Mouse (Mus musculus): ENCODE data around the gene Fahd1. TPM values are rescaled to one million over a fixed set of nuclear protein-coding genes. Genes with fewer than 3 reads are reported as not detected.

The Fahd1 gene
- total RNA-seq, 1 experiment from 2014 or later = 19.6 TPM

- no peak for ATAC-seq (replicated peaks in 1 of 2; ENCODE audit: insufficient read depth in 1 of 2, low FRiP score in 2 of 2, low TSS enrichment in 1 of 2, low read depth in 1 of 2, poor library complexity in 2 of 2, severe bottlenecking in 2 of 2)
Measured at GRCm38 (mm10) chr17:24857831-24858470, 7.8 kb upstream of the Fahd1 start.

- no peak for ATAC-seq (replicated peaks in 1 of 2; ENCODE audit: insufficient read depth in 1 of 2, low FRiP score in 2 of 2, low TSS enrichment in 1 of 2, low read depth in 1 of 2, poor library complexity in 2 of 2, severe bottlenecking in 2 of 2)
Measured at GRCm38 (mm10) chr17:24856589-24856988, 6.4 kb upstream of the Fahd1 start.

GRCm38 (mm10) chr17:24855838-24856464, 5.8 kb upstream of the Fahd1 start:
- no peak for ATAC-seq (replicated peaks in 1 of 2; ENCODE audit: insufficient read depth in 1 of 2, low FRiP score in 2 of 2, low TSS enrichment in 1 of 2, low read depth in 1 of 2, poor library complexity in 2 of 2, severe bottlenecking in 2 of 2)

DNA sequence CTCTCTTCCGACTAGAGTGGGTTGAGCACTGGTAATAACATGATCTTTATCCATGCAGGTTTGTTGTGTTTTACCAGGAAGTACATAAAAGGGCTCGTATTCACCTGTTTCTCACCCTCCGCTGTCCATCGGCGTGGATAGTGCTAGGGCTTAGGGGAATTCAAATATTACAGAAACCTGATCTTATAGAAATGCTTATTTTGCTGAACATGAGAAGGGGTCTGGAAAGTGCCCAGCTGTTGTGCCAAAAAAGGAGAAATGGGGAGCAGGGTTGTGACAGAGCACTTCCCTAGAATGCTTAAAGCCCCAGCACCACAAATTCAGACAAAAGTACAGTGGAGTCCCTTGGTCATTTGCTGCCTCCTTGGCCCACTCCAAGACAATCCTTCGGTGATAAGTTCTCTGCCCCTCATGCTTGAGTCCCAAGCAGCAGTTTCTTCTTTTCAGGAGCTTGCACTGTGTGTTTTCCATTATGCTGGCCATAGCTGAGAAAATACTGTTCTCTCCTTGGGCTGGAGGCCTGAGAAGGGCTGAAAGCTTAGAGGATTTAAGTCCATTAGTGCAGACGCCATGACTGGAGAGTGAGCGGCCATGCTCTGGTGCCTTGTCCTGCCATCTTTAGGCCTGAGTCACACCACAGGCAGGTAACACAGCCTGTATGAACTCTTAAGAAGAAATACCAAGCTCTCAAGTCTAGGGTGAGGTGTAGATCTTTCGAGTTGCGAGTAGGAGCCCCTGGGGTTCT, 1.4 kb upstream of the Fahd1 start:
- ATAC-seq (replicated peaks in 1 of 2; ENCODE audit: insufficient read depth in 1 of 2, low FRiP score in 2 of 2, low TSS enrichment in 1 of 2, low read depth in 1 of 2, poor library complexity in 2 of 2, severe bottlenecking in 2 of 2) = no peak

GRCm38 (mm10) chr17:24850773-24851127, 586 bp upstream of the Fahd1 start:
- ATAC-seq (replicated peaks in 1 of 2; ENCODE audit: insufficient read depth in 1 of 2, low FRiP score in 2 of 2, low TSS enrichment in 1 of 2, low read depth in 1 of 2, poor library complexity in 2 of 2, severe bottlenecking in 2 of 2) = no peak; a peak in 1 of 4 replicates

GRCm38 (mm10) chr17:24849733-24850064, 465 bp downstream of the Fahd1 start:
- ATAC-seq (replicated peaks in 1 of 2; ENCODE audit: insufficient read depth in 1 of 2, low FRiP score in 2 of 2, low TSS enrichment in 1 of 2, low read depth in 1 of 2, poor library complexity in 2 of 2, severe bottlenecking in 2 of 2) = peak; percentile 19 to 55; a peak in 3 of 4 replicates

GRCm38 (mm10) chr17:24848600-24849031, 1.5 kb downstream of the Fahd1 start:
- ATAC-seq (replicated peaks in 1 of 2; ENCODE audit: insufficient read depth in 1 of 2, low FRiP score in 2 of 2, low TSS enrichment in 1 of 2, low read depth in 1 of 2, poor library complexity in 2 of 2, severe bottlenecking in 2 of 2) = no peak

DNA sequence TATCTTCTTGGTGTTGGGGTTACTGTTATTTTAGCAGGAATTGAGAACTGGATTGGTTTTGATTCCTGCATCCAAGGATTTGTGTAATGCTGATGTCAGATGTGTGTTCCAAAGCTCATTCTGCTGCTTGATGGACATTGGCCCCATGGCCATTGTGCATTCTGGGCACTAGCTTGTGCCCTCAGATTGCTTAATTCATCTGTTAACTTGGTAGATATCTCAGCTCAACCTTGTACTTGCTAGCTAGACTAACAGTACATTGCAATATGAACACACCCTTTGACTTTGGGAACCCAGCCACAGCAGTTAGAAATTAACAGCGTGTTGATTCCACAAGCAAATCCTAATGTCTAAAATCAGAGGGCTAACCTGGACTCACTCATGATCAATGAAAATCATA, 2.8 kb downstream of the Fahd1 start:
- no peak for ATAC-seq (replicated peaks in 1 of 2; ENCODE audit: insufficient read depth in 1 of 2, low FRiP score in 2 of 2, low TSS enrichment in 1 of 2, low read depth in 1 of 2, poor library complexity in 2 of 2, severe bottlenecking in 2 of 2)

DNA sequence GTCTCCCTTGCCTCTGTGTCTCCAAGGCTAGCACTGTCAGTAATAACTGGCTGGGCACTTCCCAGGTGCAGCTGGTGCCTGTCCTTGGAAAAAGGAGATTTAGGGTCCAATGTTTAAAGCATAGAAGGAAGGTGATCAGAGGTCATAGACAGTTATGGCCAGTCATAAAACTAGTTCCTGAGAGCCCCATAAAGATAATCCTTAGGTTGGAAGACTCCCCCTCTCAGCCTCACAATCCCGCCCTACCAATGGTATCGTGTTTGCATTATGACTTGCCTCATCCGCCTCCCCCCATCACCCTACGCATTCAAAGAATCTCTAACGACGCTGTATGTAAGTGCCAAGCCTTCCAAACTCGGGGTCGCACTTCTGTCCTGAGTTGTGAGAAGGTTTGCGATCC, 5.6 kb downstream of the Fahd1 start:
- no peak for ATAC-seq (replicated peaks in 1 of 2; ENCODE audit: insufficient read depth in 1 of 2, low FRiP score in 2 of 2, low TSS enrichment in 1 of 2, low read depth in 1 of 2, poor library complexity in 2 of 2, severe bottlenecking in 2 of 2)

DNA sequence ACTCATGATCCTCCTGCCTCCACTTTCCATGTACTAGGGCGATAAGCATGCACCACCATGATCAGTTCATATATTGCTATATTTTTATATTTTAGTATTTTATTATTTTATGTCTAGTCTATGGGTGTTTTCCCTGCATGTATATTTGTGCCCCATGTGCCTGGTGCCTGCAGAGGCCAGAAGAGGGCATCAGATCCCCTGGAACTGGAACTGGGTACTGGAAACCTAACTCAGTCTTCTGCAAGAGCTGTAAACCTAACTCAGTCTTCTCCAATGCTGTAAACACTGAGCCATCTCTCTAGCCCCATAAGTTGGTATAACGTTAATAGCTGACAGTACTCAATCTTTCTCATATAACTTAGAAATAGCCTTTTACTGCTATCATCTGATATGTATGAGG, 7.5 kb downstream of the Fahd1 start:
- no peak for ATAC-seq (replicated peaks in 1 of 2; ENCODE audit: insufficient read depth in 1 of 2, low FRiP score in 2 of 2, low TSS enrichment in 1 of 2, low read depth in 1 of 2, poor library complexity in 2 of 2, severe bottlenecking in 2 of 2)

- 0 out of 4 replicates have a peak, but pooled peaks of 1 of the 2 experiments have one; percentile 51 for ATAC-seq (replicated peaks in 1 of 2; ENCODE audit: insufficient read depth in 1 of 2, low FRiP score in 2 of 2, low TSS enrichment in 1 of 2, low read depth in 1 of 2, poor library complexity in 2 of 2, severe bottlenecking in 2 of 2)
Measured at GRCm38 (mm10) chr17:24841133-24841532, 9.0 kb downstream of the Fahd1 start.

- no peak for ATAC-seq (replicated peaks in 1 of 2; ENCODE audit: insufficient read depth in 1 of 2, low FRiP score in 2 of 2, low TSS enrichment in 1 of 2, low read depth in 1 of 2, poor library complexity in 2 of 2, severe bottlenecking in 2 of 2)
Measured at GRCm38 (mm10) chr17:24840341-24840740, 9.8 kb downstream of the Fahd1 start.

- ATAC-seq (replicated peaks in 1 of 2; ENCODE audit: insufficient read depth in 1 of 2, low FRiP score in 2 of 2, low TSS enrichment in 1 of 2, low read depth in 1 of 2, poor library complexity in 2 of 2, severe bottlenecking in 2 of 2) = no peak
Measured at GRCm38 (mm10) chr17:24839842-24840241, 10.3 kb downstream of the Fahd1 start, which contains the start of gene Hagh. Hagh (plus strand) TSS chr17:24840143.

DNA sequence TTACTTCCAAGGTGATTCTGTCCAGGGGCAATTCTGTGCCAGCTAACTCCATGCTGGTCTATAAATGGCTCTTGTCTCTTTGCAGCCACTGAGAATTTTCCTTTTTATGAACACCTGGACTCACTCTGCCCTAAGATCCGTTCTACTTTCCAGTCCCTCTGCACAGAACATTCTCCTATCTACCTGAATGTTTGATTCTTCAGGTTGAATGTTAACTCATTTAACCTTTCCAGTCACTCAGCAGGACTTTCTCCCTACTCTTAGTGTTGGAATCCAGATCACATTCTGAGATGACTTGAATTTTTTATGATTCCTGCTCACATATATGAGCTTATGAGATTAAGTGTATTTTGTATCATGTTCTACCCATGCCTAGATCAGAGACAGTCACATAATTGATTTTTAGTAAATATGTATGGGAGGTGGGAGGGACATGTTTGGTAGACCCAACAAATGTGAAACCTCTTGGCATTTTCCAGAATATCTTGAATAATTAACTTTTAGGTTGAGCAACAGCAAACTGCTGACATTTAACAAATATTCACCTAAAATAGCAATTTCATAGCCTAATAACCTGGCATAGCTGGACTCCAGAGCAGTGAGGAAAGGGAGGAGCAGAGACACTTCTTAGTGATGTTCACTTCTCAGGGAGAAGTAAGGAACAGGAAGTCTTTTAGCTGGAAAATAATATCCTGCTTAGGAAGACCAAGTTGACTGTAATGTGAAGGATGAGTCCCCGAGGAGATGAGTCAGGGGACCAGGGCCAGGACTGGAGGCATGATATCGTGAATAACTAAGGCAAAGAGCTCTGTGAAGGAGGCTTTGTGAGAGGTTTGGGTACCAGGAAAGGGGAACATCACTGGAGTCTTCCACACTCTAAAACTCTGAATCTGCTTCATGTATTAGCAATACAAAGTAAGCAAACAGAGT, 28.5 kb downstream of the Fahd1 start:
- no peak for ATAC-seq (replicated peaks in 1 of 2; ENCODE audit: insufficient read depth in 1 of 2, low FRiP score in 2 of 2, low TSS enrichment in 1 of 2, low read depth in 1 of 2, poor library complexity in 2 of 2, severe bottlenecking in 2 of 2)

- no peak for ATAC-seq (replicated peaks in 1 of 2; ENCODE audit: insufficient read depth in 1 of 2, low FRiP score in 2 of 2, low TSS enrichment in 1 of 2, low read depth in 1 of 2, poor library complexity in 2 of 2, severe bottlenecking in 2 of 2)
Measured at GRCm38 (mm10) chr17:24819469-24819868, 30.7 kb downstream of the Fahd1 start.

GRCm38 (mm10) chr17:24818172-24818571, 32.0 kb downstream of the Fahd1 start:
- no peak for ATAC-seq (replicated peaks in 1 of 2; ENCODE audit: insufficient read depth in 1 of 2, low FRiP score in 2 of 2, low TSS enrichment in 1 of 2, low read depth in 1 of 2, poor library complexity in 2 of 2, severe bottlenecking in 2 of 2)

DNA sequence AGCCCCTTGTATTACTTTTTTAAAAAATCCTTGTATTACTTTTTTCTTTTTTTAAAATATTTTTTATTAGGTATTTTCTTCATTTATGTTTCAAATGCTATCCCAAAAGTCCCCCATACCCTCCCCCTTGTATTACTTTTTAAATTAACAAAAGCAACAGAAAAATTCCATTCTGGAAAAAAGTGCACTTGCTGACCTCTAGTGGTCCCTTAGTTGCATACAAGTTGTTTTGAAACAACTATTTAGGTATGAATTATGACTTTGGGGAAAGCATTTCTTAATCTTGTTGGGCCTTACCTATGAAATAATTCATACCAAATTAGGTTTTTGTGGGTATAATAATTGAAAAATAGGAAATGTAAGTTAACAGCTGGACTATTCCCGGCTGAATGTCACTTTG, 32.7 kb downstream of the Fahd1 start:
- no peak for ATAC-seq (replicated peaks in 1 of 2; ENCODE audit: insufficient read depth in 1 of 2, low FRiP score in 2 of 2, low TSS enrichment in 1 of 2, low read depth in 1 of 2, poor library complexity in 2 of 2, severe bottlenecking in 2 of 2)

- no peak for ATAC-seq (replicated peaks in 1 of 2; ENCODE audit: insufficient read depth in 1 of 2, low FRiP score in 2 of 2, low TSS enrichment in 1 of 2, low read depth in 1 of 2, poor library complexity in 2 of 2, severe bottlenecking in 2 of 2)
Measured at GRCm38 (mm10) chr17:24815256-24815655, 34.9 kb downstream of the Fahd1 start.

Measured in hematopoietic stem cell, adult 5-6 weeks (primary cell).